Mouse (Mus musculus): ENCODE results near the gene Tgfa. TPM values are rescaled to one million over a fixed set of nuclear protein-coding genes. Genes with fewer than 3 reads are reported as not detected.

The Tgfa gene
- total RNA-seq (2023; ENCODE audit: inconsistent age) = 0.74 to 1.8 TPM (median 1.3 TPM) in 4 replicates

GRCm38 (mm10) chr6:86194941-86195932 is at the start of gene Tgfa:
Gene Tgfa, plus strand, starts transcription at chr6:86195223.

Other genes starting within 250 kb of the Tgfa start
- gene Dusp11, start 233.6 kb upstream of the Tgfa start, total RNA-seq (2023; ENCODE audit: inconsistent age) = 198 to 224 TPM (median 216 TPM) in 4 replicates
- not detected in 4 replicates for gene Figla, start 179.1 kb upstream of the Tgfa start, total RNA-seq (2023; ENCODE audit: inconsistent age)
- not detected in 4 replicates for gene Add2, start 166.5 kb upstream of the Tgfa start, total RNA-seq (2023; ENCODE audit: inconsistent age)
- 18.2 to 27.1 TPM (median 21.3 TPM) in 4 replicates for gene Fam136a, start 170.4 kb downstream of the Tgfa start, total RNA-seq (2023; ENCODE audit: inconsistent age)
- 213 to 237 TPM (median 222 TPM) in 4 replicates for gene Snrpg, start 176.1 kb downstream of the Tgfa start, total RNA-seq (2023; ENCODE audit: inconsistent age)
- 10.5 to 14.2 TPM (median 11.1 TPM) in 4 replicates for gene Pcyox1, start 201.9 kb downstream of the Tgfa start, total RNA-seq (2023; ENCODE audit: inconsistent age)
- 103 to 113 TPM (median 107 TPM) in 4 replicates for gene Tia1, start 209.0 kb downstream of the Tgfa start, total RNA-seq (2023; ENCODE audit: inconsistent age)
- gene Gm44790, start 231.4 kb downstream of the Tgfa start, total RNA-seq (2023; ENCODE audit: inconsistent age) = 0.81 TPM in 1 of 4 replicates, not detected in the others
- 55.8 to 62.1 TPM (median 57.9 TPM) in 4 replicates for gene C87436, start 243.2 kb downstream of the Tgfa start, total RNA-seq (2023; ENCODE audit: inconsistent age)